Mouse (Mus musculus) layer of hippocampus, adult 9-10 months (tissue): ENCODE data around the gene Gm44502.

Experiments
- DNase-seq: peaks from one replicate; pipeline ENCODE4 v3.0.0; 2022; ENCODE audit warnings: low spot score

Gene Gm44502

DNA sequence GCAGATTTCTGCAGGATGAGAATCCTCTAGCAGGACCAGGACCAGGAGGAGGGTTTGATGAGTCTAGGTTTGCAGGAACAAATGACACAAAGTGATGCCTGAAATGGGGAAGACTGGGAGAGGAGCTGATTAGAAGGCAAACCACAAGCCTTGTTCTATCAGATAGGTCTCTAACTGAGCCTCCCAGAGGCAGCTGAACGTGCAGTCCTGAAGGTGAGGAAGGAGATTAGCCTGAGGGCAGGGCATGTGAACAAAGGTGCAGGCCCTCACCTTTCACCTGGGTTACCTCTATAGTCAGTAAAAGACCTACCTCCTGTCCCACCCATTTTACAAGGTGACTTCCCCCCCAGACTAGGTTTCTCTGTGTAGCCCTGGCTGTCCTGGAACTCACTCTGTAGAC, 29.8 kb downstream of the Gm44502 start:
- no peak for DNase-seq

DNA sequence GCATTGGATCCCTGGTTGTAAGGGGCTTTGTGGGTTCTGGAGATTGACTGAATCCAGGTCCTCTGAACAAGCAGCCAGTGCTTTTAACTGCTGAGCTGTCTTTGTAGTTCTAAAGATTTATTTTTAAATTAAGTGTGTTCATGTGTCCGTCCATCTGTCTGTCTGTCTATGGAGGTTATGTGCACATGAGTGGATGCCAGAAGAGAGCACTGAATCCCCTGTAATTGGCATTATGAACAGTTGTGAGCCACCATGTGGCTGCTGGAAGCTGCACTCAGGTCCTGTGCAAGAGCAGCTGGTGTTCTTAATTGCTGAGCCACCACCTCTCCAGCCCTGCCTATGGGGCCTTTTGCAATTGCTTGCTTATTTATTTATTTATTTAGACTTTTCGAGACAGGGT, 31.4 kb downstream of the Gm44502 start:
- no peak for DNase-seq

DNA sequence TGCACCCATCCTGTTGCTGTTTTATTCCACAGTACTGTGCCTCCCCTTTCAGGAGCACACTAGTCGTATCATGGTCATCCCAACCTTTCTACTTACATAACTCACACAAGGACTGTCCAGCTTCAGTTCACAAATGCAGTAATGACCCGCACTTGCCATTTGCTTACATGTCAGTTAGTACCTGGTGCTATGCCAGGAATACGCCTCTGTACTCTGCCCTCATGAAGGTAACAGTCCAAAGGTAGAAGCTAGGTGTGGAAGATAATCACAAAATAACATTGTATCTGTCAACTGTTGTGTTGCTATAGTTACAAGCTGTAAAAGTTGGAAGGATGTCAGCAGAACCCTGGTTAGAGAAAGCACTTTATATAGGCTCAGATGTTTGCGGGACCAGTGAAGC, 32.6 kb downstream of the Gm44502 start:
- no peak for DNase-seq

DNA sequence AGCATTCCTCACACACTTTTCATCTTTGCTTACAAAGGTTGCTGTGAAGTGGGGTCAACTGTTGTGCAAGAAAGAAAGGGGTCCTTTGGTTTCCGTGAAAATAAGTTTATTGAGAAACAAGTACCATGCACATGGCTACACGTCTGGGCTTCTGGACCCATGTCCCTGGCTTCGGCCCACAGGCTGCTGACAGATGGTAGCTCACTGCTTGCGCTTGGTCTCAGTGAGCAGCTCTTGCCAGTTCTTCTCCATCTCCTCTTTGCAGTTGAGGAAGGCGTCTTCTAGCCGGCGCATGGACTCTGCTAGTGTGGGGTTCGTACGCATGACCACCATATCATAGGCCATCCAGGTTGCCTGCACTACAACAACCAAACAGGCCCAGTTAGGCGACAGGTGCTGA, 39.4 kb downstream of the Gm44502 start:
- no peak for DNase-seq

DNA sequence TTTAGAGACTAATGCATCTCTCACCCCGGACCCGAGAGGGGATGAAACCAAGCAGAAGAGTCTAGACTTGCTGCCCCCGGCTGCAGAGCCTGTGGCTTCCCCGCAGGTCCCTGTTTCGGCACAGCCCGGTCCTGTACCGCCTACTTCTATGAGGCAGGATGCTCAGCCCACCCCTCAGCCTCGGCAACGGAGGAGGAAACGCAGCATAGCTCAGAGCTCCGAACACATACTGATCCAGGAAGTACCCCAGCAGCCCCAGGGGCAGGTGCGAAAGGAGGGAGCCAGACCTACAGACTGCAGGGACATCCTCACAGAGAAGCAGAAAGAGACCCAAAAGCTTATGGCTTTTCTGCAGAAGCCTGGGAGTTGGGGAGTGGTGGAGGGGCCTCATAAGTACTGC, 42.4 kb downstream of the Gm44502 start:
- DNase-seq = no peak

DNA sequence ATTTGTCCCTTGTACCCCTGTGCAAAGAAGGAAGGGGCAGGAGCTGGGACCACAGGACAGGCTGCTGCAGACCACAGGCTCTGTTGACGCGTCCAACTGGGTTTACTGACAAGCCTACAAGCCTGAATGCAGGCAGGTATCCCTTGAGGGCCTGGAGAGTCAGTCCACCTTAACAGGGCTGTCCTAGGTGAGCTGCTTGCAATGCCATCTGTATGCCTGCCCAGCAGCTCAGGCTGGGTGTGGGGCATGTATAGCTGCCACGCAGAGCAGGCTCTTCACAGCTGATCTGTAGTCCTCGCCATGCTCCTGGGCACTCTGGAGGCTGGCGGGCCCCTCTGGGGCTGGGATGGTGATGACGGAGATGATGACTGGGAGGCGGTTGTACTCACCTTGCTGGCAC, 44.9 kb downstream of the Gm44502 start, which contains the start of gene Klhdc7b:
Klhdc7b (plus strand) TSS at position 301 of the 400 bp plus-strand sequence.
- no peak for DNase-seq

DNA sequence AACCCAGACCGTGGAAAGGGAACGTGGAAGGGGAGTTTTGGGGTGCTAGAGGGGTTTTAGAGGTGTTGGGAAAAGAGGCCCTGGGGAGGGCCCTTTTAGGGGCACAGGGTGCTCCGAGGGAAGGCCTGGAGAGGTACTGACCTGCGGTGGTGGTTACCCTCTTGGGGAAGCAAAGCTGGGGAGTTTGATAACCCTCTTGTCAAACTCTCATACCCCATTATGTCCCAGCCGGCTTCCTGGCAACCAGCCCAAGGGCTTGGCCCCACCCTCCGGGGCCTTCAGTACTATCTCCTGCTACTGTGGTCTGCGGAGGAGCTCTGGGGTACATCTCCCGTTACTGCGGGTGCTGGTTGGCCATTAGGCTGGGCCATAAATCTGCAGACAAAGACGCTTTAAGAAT, 50.1 kb downstream of the Gm44502 start:
- DNase-seq = no peak

DNA sequence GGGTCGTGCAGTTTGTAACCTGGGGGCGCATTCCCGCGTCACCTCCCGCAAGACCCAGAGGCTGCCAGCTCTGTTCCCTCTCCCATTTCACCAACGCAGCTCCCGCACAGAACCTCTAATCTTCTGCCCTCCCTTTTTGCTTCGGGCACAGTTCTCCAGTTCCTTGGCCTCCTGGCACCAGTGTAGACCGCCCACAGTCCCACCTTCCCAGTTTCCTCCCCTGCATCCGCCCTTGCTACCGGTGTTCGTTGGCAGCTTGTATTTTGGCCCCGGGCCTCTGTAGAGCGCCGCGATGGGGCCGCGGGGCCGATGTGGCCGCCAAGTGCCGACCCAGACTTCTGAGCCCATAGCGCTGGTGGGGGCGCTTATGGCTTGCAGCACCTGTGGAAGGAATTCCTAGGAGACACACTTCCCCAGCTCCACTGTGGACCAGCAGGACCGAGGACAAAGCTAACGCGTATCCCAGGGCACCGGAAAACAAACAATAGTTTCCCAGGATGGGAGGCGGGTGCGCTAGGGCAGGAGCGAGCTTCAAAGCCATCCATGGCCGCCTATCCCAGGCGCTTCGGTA, 50.6 kb downstream of the Gm44502 start, which contains the start of gene Odf3b:
Odf3b (minus strand) TSS at position 452 of the 571 bp plus-strand sequence.
- DNase-seq = no peak

DNA sequence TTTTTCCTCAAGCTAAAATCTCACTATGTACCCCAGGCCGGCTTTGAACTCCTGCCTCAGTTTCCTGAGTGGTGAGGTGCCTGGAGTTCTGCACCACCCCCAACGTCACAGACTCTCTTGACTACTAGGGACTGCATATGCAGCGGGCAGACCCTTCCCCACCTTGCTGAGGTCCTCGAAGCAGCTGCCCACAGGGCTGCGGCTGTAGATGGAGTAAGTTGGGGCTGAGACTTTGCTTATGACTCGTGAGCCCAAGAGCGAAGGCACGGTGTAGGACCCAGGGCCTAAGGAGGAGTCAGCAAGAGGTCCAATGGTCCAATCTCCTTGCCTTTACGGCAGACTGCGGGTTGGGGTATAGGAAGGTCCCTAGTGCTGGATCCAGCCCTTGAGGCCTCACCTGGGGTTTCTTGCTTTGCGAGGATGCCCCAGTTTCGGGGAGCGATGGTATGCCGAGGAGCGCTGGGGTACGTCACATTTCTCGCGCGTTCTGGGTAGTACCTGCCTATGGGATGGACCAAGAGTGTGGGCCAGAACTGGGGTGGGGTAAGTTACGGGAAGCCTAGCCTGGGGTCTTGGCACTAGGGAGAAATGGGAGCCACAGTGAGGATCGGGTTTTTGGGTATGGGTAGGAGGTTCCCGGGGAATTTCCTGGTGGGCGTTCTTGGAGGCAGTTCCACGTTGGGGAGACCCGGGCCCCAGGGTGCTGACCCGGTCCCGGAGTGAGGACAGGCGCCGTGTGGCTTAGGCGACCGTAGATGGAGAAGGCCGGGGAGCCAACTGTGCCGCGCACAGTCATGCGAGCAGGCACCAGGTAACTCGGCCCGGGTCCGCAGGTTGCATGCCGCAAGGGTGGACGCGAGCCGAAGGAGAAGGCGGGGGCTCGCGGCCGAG, 51.3 kb downstream of the Gm44502 start:
- no peak for DNase-seq

DNA sequence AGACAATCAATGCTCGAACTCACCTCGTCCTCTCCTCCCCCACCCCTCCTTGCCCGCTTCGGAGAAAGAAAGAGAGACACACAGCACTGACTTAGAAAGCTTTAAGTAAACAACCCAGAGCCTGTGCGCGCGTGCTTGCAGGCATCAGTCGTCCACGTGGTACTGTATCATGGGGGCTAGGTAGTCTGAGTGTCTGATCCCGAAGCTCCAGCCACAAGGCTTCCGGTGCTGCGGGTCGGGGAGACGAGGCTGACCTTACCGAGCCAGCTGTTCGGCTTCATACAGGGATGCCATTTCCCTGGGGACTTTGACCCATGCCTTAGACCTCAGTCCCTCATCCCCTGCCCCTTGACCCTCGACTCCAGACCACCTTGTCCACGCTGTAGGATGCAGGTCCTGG, 52.1 kb downstream of the Gm44502 start:
- DNase-seq = no peak

DNA sequence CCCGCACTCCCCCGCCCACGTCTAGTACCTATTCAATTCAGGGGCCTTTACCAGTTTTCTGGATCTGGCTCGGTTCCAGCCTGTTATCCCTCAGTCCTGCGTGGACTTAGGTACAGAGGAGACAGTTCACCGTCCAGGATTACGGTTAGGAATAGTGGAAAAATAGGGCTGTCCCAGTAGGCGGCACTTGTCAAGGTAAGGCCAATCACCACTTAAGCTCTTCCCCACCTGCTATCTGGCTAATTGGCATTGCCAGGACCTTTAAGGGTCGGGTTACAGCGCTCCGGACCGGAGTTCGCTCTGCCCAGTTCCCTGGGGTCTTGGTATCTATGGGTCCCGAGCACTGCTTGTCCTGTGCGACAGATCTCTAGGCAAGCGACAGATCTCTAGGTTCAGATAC, 52.5 kb downstream of the Gm44502 start, which contains the start of gene Tymp:
Tymp (minus strand) TSS at position 83 of the 400 bp plus-strand sequence.
- no peak for DNase-seq

DNA sequence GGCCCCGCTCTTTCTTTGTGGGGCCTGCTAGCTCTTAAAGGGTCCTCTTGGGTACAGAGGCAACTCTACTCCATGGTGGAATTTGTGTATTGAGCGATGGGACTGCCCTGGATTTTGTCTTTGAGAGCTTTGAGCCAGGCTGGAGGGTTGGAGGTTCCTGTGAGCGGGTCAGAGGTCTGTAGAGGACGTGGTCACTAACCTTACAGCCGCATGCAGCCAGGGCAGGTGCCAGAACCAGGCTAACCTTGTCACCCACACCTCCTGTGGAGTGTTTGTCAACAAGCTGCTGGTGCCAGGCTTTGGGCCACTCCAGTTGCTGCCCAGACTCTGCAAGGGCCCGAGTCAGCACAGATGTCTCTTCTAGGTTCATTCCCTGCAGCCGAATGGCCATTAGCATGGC, 53.5 kb downstream of the Gm44502 start:
- no peak for DNase-seq

DNA sequence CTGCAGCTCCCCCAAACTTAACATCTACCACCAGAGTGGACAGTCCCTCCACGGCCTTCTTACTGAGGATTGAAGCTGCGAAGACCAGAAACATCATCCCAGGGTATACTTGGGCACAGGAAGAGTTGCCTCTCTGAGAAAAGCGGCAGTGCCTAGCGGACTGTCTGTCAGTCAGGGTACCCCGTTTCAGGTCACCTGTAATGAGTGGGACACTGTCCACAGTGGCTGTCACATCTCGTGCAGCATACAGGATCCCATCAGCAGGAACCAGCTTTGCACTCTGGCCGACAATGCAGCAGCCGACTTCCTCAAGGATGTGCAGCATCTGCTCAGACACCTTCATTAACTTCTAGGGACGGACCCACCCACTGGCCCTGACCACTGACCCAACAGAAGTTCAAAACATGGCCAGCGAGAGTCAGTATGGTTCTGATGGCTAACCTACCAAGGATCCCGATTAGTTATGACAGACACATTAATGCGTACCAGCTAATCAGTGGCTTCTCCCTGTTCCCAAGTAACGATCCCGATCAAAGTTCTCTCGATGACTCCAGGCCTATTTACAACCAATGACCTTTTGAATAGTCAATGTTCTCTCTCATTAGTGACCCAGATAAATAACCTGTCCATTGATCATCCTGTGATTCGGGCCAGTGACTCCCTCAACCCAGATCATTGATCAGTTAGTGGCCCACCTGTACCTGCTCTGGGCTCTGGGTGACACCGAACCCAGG, 54.5 kb downstream of the Gm44502 start:
- DNase-seq = no peak

DNA sequence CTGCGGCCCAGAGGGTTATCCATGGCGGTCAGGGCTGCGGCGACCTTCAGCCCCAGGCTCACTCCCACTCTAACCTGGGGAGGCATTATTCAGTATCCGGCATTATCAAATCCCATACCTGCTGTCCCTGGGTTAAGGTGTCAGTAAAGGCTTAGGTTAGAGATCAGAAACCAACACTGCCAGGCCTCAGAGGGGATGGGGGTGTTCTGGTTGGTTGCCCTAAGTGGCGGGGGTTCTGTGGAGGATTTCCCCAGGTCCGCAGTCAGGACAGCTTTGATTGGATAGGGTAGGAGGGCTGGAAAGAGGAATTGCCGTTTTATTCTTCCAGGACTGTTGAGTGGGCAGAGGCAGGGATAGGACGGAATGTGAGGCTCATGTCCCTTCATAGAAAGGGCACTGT, 55.2 kb downstream of the Gm44502 start:
- DNase-seq = no peak

DNA sequence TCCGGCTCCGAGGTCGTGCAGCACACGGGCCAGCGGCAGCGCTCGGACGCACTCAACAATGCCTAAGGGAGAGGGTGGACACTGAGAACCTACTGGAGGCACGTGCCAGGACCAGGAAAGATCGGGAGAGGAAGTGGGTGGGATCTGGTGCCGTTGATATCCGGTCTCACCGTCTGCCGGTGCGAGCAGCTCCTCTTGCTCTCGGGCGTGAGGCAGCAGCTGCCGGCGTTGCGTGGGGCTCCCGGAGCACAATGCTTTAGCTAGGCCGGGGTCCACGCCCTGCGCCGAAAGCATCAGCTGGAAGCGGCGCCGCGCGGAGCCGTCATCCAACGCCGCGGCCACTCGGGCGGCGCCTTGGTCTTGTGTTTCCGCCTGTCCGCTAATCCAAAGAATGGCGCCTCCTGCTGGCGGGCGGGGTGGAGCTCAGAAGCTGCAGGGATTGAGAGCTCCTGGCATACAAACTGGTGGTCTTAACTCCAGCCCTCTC, 55.7 kb downstream of the Gm44502 start, which contains the start of gene Sco2:
Sco2 (minus strand) TSS at position 85 of the 487 bp plus-strand sequence.
- DNase-seq = peak; percentile 94

DNA sequence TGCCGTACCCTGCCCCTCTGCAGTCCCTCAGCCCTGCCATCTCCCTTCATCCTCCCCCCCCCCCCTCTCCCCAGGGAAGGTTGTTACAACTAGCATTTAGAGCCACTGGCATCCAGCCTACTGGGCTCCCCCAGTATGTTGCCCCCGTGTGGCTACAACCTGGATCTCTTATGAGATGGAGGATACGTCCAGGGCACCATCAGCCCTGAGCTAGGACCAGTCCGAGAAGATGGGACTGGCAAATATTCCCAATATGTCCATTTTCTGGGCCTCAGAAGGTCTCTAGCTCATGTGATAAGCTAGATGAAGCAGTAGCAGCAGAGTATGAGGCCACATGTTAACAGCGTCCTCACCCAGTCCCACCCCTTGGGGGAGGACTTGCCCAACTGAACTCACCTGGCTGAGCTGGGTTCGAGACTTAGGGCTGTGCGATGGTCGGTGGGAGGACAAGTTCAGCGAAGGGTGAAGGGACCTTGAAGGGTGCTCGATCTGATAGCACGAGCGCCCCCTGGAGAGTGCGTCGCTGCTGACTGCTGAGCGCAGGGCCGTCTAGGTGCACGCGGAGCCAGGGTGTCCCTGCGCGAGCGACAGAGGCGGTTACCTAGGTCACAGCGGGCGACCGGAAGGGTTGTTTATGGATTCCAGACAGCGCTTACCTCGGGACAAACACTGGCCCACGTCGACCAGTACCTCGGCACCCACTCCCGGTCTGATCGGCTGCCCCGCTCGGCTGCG, 56.3 kb downstream of the Gm44502 start:
- peak; percentile 74 for DNase-seq

DNA sequence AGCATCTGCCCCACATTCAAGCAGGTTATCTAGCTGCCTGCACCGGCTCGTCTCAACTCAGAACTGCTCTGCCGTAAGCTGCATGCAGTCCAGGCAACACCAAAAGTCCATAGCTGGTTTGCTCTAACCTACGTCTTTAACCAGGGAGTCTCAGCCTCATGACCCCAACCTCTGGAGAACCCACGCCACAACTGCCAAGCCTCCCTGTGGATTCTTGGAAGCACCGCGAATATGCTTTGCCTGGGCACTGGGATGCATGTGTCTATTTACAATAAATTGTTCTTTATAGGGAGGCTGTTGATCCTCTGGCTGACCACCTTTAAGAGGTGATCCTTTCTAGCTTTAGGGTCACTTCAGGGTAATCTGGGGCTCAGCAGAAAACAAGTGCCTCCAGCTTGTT, 57.0 kb downstream of the Gm44502 start:
- DNase-seq = no peak

DNA sequence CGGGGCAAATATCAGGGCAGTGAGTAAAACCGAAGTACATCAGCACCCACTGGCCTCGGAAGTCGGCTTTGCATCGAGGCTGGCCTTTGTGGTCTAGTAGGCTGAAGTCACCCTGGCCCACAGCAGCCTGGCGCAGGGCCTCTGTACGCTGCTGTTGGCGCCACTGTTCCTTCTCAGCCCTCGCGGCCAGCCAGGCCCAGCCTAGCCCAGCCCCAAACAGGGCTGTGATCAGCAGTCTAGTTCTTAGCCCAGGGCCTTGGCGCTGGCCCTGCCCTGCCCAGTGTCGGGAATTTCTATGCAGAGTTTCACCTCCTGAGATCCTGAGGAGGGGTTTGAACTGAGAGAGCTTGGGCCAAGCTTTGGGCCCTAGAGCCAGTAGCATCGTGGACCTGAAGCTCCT, 57.4 kb downstream of the Gm44502 start:
- no peak for DNase-seq
